Mouse (Mus musculus) spleen, embryonic (tissue): ENCODE measurements around the gene Rai1.

ENCODE experiments used
- CTCF ChIA-PET: fragments of 350-600 bp; sonication (Branson Sonifier 250); formaldehyde crosslinking; loops from one replicate; lab custom pipeline; 2022; lab: Charles Lee

Gene Rai1

GRCm38 (mm10) chr11:60246077-60246476 lies 141.3 kb downstream of the Rai1 start:
- CTCF ChIA-PET: no interaction called here

GRCm38 (mm10) chr11:60247753-60248550 lies 143.1 kb downstream of the Rai1 start:
- CTCF ChIA-PET: interaction anchor here (0.6 kb wide), 2 partner anchors 169 to 858 kb away, joined by 4 to 16 read pairs; no protein-coding TSS in a partner anchor
